In the genomic region with DNA sequence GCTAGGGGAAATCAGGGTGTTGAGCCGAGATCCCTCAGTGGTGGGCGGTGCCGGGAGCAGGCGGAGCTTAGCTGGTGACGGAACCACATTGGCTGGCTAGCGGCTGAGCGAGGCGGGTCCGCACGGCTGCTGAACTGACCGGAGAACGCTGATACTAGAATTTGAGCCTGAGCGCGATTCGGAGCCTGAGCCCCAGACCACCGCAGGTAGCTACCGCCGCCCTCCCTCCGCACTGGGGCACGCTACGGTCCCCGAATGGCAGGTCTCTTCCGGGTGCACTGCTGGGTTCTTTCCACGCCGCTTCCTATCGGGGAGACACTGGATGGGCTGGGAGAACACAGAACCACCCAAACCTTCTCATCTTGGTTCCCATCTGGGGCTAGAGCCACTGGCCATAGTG, we compare ENCODE assay signal across 8 mouse cellular contexts. TPM values are rescaled to one million over a fixed set of nuclear protein-coding genes. Genes with fewer than 3 reads are reported as not detected.
DNase-seq lines count a peak whose midpoint lies in the region; ATAC-seq and TF ChIP-seq lines count a peak whose summit lies in the region.

A gene (plus strand): TSS at position 59 of the 400 bp plus-strand sequence.

- H3K9ac ChIP-seq in MEL (ENCODE audit: control insufficient read depth, low read depth, low read length, poor library complexity, severe bottlenecking), result peak within 1 kb of the TSS; percentile 56
- H3K9ac ChIP-seq in hindbrain, embryonic 15.5 days, result peak within 1 kb of the TSS; percentile 79

- peaks cover 6 to 16% of the 10 kb centered on the region in 2 experiments for H3K4me1 ChIP-seq in MEL (ENCODE audit: control insufficient read depth in 1 of 2, insufficient read depth in 2 of 2, low read length in 2 of 2)
- peaks cover 22% of the 10 kb centered on the region for H3K4me1 ChIP-seq in hindbrain, embryonic 15.5 days (replicated peaks)

- H3K9me3 ChIP-seq in MEL (replicated peaks; ENCODE audit: insufficient read depth, low read length), result no peaks in the 10 kb centered on the region
- no peaks in the 10 kb centered on the region for H3K9me3 ChIP-seq in hindbrain, embryonic 15.5 days

- TF ChIP-seq CTCF in MEL (IDR thresholded peaks at IDR 0.05 in 2 of 3, conservative IDR thresholded peaks at IDR 0.05 in 1 of 3; ENCODE audit: control insufficient read depth in 1 of 3, insufficient read depth in 1 of 3, low read depth in 2 of 3, low read length in 3 of 3, poor library complexity in 1 of 3, severe bottlenecking in 1 of 3), result no peak
- TF ChIP-seq CTCF in gastrocnemius, adult 2 months (IDR thresholded peaks at IDR 0.05), result no peak

- TF ChIP-seq RAD21 in MEL (IDR thresholded peaks at IDR 0.05; ENCODE audit: low read depth, low read length), result no peak

- peaks cover 0 to 7% of the 10 kb centered on the region in 2 experiments; a peak in 2 of 4 replicates for H3K36me3 ChIP-seq in MEL (ENCODE audit: control insufficient read depth in 1 of 2, insufficient read depth in 2 of 2, low read length in 2 of 2)
- H3K36me3 ChIP-seq in hindbrain, embryonic 15.5 days, result peaks cover 6% of the 10 kb centered on the region; the same call in 1 of the 2 replicates

- ATAC-seq in hindbrain, embryonic 15.5 days (ENCODE audit: low FRiP score, low read depth), result peak; percentile 86

- no peaks in the 10 kb centered on the region for H3K79me2 ChIP-seq in MEL (ENCODE audit: control insufficient read depth, insufficient read depth, low read length, poor library complexity)

- no peak for TF ChIP-seq POLR2A in MEL (IDR thresholded peaks at IDR 0.05; ENCODE audit: control insufficient read depth in 1 of 2, insufficient read depth in 1 of 2, low read depth in 1 of 2, low read length in 2 of 2, poor library complexity in 1 of 2)

- under 1% methylated on average over 26 of the region's 26 CpGs for WGBS in hindbrain, embryonic 15.5 days

- peak within 1 kb of the TSS; percentile 57 to 72 for H3K4me3 ChIP-seq in MEL (ENCODE audit: control insufficient read depth in 1 of 2, insufficient read depth in 1 of 2, low read depth in 2 of 2, low read length in 2 of 2)
- H3K4me3 ChIP-seq in gastrocnemius, adult 2 months, result peak within 1 kb of the TSS; percentile 72
- H3K4me3 ChIP-seq in hindbrain, embryonic 15.5 days, result peak within 1 kb of the TSS; percentile 56

- peak; percentile 72 for DNase-seq in MEL (ENCODE audit: low read depth, low spot score)
- peak; percentile 69 to 70 for DNase-seq in cerebellum, postnatal 14 days
- peak; percentile 77 for DNase-seq in gastrocnemius, adult 2 months
- DNase-seq in left cerebral cortex, adult 11 months (ENCODE audit: low spot score), result peak; percentile 39
- peak; percentile 74 for DNase-seq in lung, postnatal 14 days
- DNase-seq in ovary, postnatal 14 days (ENCODE audit: low spot score), result peak; percentile 56
- peak; percentile 32 to 48 for DNase-seq in thymus, postnatal 10 days (ENCODE audit: low spot score in 2 of 2)

- no peak for TF ChIP-seq EP300 in MEL (IDR thresholded peaks at IDR 0.05; ENCODE audit: low read depth in 1 of 2, low read length in 2 of 2)

- peaks cover 0 to 2% of the 10 kb centered on the region in 2 experiments; a peak in 2 of 4 replicates for H3K27me3 ChIP-seq in MEL (ENCODE audit: control insufficient read depth in 1 of 2, insufficient read depth in 2 of 2, low read length in 2 of 2)
- H3K27me3 ChIP-seq in hindbrain, embryonic 15.5 days, result no peaks in the 10 kb centered on the region

- H3K27ac ChIP-seq in MEL (ENCODE audit: control insufficient read depth, low read depth, low read length), result no peak within 1 kb of the TSS
- no peak within 1 kb of the TSS for H3K27ac ChIP-seq in gastrocnemius, adult 2 months
- peak within 1 kb of the TSS; percentile 66 for H3K27ac ChIP-seq in hindbrain, embryonic 15.5 days (replicated peaks)

- intact Hi-C loops in gastrocnemius, adult 2 months (cut with DNase I), result no loop called here

- peak within 1 kb of the TSS; percentile 87 for H3K4me2 ChIP-seq in hindbrain, embryonic 15.5 days

TF ChIP-seq in MEL, 35 proteins besides CTCF, POLR2A, EP300 and RAD21:
- TF ChIP-seq GABPA (IDR thresholded peaks at IDR 0.05; ENCODE audit: low read depth, low read length) (no peak), ZC3H11A (IDR thresholded peaks at IDR 0.05; ENCODE audit: low read depth, low read length) (no peak), ELF1 (IDR thresholded peaks at IDR 0.05; ENCODE audit: low read depth, low read length) (peak; percentile 16; the same call in 1 of the 2 replicates), POLR2AphosphoS5 (IDR thresholded peaks at IDR 0.05; ENCODE audit: borderline replicate concordance, low read depth, low read length) (no peak), SIN3A (IDR thresholded peaks at IDR 0.05; ENCODE audit: low read length) (no peak), ZMIZ1 (IDR thresholded peaks at IDR 0.05; ENCODE audit: low read depth, low read length) (no peak)

RNA-seq across cellular contexts. Expression of the gene that starts here (rescaled TPM):
- 1.9 and 2.0 TPM in 2 replicates for total RNA-seq in MEL (2012; rRNA removed)
- polyA plus RNA-seq in MEL (2012; ENCODE audit: insufficient read depth in 1 of 2, insufficient read length in 2 of 2, low read depth in 1 of 2, low replicate concordance in 2 of 2, missing spikeins in 1 of 2), result 1 to 10 TPM in 1 of 2 experiments, not detected in 1; 2.1 TPM
- total RNA-seq in gastrocnemius, adult 2 months (2021), result under 1 TPM; 0.23 to 0.95 TPM
- polyA plus RNA-seq in hindbrain, embryonic 15.5 days (2015; fragmentation: Nextera tagmentation; extraction: Ambion mirVana), result 17.9 and 19.9 TPM in 2 replicates

Comparison
In these comparisons a context has a peak if more than half of its experiments do, and no peak if none do; other contexts are left out.
1. Peak in DNase-seq and H3K4me3 ChIP-seq in gastrocnemius, adult 2 months; RNA of the gene not detected or under 1 TPM.